Mouse (Mus musculus): ENCODE measurements at regions not wholly inside any gene's neighbourhood (a gene's known extent, or its start where the extent isn't known, plus 50 kb on each side); places are given as distances from the start of the nearest gene placed in this dataset.

DNA sequence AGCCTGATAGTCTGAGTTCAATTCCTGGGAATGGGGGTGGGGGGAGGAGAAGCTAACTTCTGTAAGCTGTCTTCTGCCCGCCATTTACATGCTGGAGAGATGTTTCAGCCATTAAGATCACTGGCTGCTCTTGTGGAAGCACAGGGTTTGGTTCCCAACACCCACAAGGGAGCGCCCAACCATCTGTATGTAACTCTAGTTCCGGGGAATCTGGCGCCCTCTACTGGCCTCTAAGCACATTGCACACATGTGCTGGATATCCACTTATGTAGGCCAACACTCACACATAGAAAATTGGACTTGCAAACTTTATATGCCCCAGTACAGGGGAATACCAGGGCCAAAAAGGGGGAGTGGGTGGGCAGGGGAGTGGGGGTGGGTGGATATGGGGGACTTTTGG is 126.9 kb downstream of the Postn start:
- no peak for TF ChIP-seq POLR2A (IDR thresholded peaks at IDR 0.05; ENCODE audit: low read depth, low read length)
- no peak for TF ChIP-seq CTCF (IDR thresholded peaks at IDR 0.05; ENCODE audit: extremely low read depth, insufficient read depth, insufficient read length, insufficient replicate concordance)

Data from spleen, adult 2 months (tissue).